Mouse (Mus musculus): ENCODE data around the gene Golph3l. TPM values are rescaled to one million over a fixed set of nuclear protein-coding genes. Genes with fewer than 3 reads are reported as not detected.

Gene Golph3l
- total RNA-seq, 1 experiment from 2014 or later: 49.1 TPM

DNA sequence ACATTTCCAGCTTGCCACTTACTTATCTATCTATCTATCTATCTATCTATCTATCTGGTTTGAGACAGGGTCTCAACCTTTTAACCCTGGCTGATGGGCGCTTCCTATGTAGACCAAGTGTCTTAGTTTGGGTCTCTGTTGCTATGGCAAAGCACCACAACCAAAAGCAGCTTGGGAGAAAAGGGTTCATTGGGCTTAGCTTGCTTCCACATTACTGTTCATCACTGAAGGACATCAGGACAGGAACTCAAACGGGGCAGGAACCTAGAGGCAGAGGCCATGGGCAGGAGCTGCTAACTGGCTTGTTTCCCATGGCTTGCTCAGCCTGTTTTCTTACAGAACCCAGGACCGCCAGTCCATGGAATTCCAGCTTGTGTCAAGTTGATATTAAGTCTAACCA, 68.4 kb downstream of the Golph3l start:
- no peak for DNase-seq

DNA sequence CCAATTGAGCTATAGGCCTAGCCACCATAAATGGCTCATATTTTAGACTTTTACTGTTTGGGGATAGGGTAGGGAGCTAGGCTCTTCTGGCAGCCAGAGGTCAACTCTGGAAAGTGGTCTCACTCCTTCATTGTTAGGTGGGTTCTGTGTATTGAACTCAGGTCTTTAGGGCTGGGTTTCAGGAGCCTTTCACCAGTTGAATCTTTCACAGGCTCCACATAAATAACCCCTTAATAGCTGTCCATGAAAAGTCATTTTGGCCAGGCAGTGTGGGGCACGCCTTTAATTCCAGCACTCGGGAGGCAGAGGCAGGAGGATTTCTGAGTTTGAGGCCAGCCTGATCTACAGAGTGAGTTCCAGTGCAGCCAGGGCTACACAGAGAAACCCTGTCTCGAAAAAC, 69.0 kb downstream of the Golph3l start:
- no peak for DNase-seq

DNA sequence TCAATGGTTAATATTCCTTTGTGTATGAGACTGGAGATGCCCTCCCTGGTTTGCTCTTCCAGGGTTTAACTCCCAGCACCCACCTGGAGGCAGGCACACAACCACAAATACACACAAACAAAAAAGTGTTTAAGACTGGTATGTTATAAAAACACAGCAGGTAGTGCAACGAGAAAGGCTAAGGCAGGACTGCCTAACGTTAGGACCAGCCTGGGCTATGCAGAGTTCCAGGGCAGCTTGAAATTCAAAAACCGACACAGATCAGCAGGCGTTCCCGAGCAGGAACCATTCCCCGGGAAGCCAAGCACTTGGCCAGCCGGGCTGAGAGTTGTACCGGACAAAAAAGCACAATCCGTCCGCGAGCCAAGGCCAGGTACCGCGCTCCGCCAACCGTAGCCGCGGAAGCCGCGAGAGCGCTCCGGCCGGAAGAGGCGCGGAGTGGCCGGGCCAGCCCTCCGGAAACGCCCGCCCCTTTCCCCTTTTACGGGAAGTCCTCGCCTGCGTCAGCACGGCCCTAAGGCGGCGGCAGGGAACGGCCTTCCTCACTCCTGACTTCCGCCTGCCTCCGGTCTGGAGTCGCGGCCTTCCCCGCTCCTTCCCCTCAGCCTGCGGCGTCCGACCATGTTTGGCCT, 69.6 kb downstream of the Golph3l start, which contains the start of gene Mcl1:
Gene Mcl1, plus strand, starts transcription at position 553 of the 632 bp plus-strand sequence.
- DNase-seq: peak; percentile 96

- DNase-seq: peak; percentile 73
Observed at GRCm38 (mm10) chr3:95658868-95659712, 70.4 kb downstream of the Golph3l start.

DNA sequence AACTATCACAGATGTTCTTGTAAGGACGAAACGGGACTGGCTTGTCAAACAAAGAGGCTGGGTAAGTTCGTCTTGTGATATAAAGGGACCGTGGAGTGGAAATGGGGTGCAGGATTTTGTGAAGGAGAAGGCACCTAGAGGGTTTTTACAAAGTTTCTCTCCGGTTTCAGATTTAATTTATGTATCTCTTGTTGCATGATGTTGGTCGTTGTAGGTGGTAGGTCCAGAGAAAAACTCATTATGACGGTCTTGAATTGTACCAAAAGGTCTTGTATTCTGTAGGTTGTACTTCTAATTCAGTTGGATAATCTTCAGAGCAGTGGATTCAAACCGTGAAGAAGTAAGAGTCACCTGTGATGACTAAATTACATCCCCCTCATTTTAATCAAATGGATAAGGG, 71.2 kb downstream of the Golph3l start:
- DNase-seq: no peak

GRCm38 (mm10) chr3:95660788-95661478, 72.2 kb downstream of the Golph3l start:
- DNase-seq: no peak

DNA sequence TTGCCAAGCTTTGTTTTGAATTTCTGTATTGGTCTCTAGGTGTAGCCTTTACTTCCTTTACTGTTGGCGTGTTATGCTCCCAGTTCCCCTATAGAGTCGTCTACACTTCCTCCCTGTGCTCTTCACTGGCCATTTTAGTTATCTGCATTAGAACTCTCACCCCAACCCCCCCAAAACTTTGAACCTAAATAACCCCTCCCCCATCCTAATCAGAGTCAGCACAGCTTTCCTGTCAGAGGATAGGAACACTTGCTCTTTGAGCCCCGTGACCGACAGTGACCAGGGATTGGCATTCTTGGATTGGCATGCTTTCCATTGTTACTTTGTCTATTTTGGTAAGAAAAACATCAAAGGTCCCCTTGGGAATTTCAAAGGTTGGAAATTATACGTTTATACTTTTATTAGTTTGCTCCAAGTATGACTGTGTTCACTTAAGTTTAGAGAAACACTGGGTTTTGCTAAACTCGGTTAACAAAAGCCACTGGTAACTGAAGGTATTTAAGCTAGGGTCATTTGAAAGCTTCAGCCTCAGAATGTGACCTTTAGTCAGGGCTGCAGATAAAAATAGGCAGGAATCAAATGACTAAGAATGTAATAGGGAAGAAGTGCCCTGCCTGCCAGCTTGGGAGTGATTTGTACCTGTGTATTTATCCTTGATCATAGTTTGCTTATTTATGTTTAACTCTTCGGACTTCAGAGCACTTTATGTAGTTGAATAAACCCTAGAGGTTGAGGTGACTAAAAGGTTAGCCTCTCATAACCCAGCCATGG, 73.4 kb downstream of the Golph3l start:
- DNase-seq: no peak

- no peak for DNase-seq
Observed at GRCm38 (mm10) chr3:95662724-95663449, 74.2 kb downstream of the Golph3l start.

DNA sequence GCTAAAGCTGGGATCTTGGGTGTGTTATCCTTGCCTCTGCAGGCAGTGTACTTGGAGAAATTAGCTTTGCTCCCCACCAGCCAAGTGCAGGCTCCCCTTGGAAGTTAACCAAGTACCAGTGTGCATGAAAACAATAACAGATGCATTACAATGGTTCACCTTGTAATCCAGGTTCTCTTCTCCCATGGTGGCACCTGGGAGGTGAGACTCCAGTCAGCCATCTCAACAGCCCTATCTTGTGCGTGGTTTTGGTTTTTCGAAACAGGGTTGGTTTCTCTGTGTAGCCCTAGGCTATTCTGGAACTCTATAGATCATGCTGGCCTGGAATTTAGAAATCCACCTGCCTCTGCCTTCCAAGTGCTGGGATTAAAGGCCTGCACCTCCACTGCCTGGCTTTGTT, 74.8 kb downstream of the Golph3l start:
- DNase-seq: no peak

GRCm38 (mm10) chr3:95663969-95664608, 75.4 kb downstream of the Golph3l start:
- DNase-seq: no peak

GRCm38 (mm10) chr3:95664940-95665352, 76.2 kb downstream of the Golph3l start:
- no peak for DNase-seq

GRCm38 (mm10) chr3:95666124-95666844, 77.5 kb downstream of the Golph3l start:
- peak; percentile 80 for DNase-seq

- no peak for DNase-seq
Observed at GRCm38 (mm10) chr3:95667521-95667920, 78.8 kb downstream of the Golph3l start.

DNA sequence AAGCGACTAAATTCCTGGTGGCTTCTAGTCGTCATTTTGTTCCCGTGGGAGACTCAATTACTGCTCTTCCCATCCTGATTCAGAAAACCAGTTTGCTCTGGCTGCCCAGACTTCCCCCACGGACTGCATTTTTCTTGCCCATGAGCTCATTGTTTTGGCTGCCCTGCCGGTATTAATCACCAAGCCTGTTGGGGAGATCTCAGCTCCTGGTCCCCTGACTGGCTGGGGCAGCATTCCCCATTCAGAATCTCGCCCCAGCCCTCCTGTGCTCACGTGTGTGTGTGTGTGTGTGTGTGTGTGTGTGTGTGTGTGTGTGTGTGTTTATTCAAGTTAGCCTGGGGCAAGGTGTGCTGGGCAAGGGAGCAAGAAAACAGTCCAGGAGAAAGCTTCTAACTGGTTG, 79.3 kb downstream of the Golph3l start:
- DNase-seq: peak; percentile 66

Other genes with a start within 250 kb of the Golph3l start
- gene Setdb1, start 231.7 kb upstream of the Golph3l start, total RNA-seq (2021): 33.8 and 35.0 TPM in 2 replicates
- not detected in 2 replicates for gene 4930558C23Rik, start 186.1 kb upstream of the Golph3l start, total RNA-seq (2021)
- 68.2 and 87.6 TPM in 2 replicates for gene Arnt, start 154.5 kb upstream of the Golph3l start, total RNA-seq (2021)
- 2.9 and 4.5 TPM in 2 replicates for gene Ctsk, start 89.7 kb upstream of the Golph3l start, total RNA-seq (2021)
- 14.1 and 20.2 TPM in 2 replicates for gene Ctss, start 62.1 kb upstream of the Golph3l start, total RNA-seq (2021)
- gene Hormad1, start 29.3 kb upstream of the Golph3l start, total RNA-seq (2021): not detected in 2 replicates
- gene Ensa, start 36.1 kb downstream of the Golph3l start, total RNA-seq (2021): 86.4 and 93.1 TPM in 2 replicates
- 165 and 167 TPM in 2 replicates for gene Mcl1, start 69.9 kb downstream of the Golph3l start, total RNA-seq (2021)
- 5.6 and 6.1 TPM in 2 replicates for gene Adamtsl4, start 99.0 kb downstream of the Golph3l start, total RNA-seq (2021)
- 306 and 318 TPM in 2 replicates for gene Ecm1, start 150.6 kb downstream of the Golph3l start, total RNA-seq (2021)
- 54.5 and 58.8 TPM in 2 replicates for gene Tars2, start 171.3 kb downstream of the Golph3l start, total RNA-seq (2021)
- gene Rprd2, start 229.9 kb downstream of the Golph3l start, total RNA-seq (2021): 53.4 and 54.9 TPM in 2 replicates